8 mouse cellular contexts compared by ENCODE assay signal in the genomic region with DNA sequence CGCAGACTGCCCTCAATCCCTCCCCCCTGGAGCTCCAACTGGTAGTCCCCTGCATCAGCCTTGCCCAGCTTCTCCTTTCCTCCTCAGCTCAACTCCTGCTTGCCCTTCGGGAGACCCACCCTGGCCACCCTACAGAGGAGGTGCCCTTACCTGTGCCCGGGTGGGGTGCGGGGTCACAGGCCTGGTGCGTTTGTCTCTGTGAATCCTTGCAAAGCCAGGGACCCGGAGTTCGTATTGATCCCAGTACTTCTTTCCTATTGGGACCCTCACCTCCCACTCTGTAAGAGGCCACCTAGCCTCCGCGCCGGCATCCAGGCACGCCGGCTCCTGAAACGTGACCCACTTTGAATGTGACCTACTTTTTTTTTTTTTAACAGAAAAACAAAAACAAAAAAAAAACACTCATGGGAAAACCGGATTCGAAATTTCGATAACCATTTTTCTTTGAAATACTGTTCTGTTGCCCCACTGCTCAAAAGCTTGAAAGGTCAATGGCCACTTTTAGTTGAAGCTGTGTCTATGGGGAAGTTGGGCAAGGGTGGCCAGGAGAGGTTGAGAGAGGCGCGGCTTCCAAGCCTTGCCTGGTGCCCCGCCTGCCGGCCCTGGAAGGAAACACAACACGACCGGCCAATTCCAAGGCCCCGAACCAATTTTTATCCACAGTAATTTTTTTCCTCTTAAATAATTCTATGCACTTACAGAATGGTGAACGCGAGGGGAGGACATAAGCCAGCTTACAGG. TPM values are rescaled to one million over a fixed set of nuclear protein-coding genes. Genes with fewer than 3 reads are reported as not detected.
DNase-seq lines count a peak whose midpoint lies in the region; ATAC-seq lines count a peak whose summit lies in the region.

No protein-coding gene starts in this region.

- no peaks in the 10 kb centered on the region for H3K36me3 ChIP-seq in hindbrain, embryonic 12.5 days

- DNase-seq in MN1 (ENCODE audit: low spot score): peak; percentile 90
- DNase-seq in cerebellum, adult 8-10 months: peak; percentile 62
- DNase-seq in frontal cortex, postnatal 10 days (ENCODE audit: low spot score in 2 of 2): peak; percentile 42 to 62
- peak; percentile 27 to 40 for DNase-seq in left cerebral cortex, adult 8-10 months (ENCODE audit: low spot score in 2 of 2)
- peak; percentile 70 to 74 for DNase-seq in right cerebral cortex, postnatal 10 days (ENCODE audit: low spot score in 2 of 2)
- DNase-seq in urinary bladder, postnatal 4 days (ENCODE audit: low spot score in 2 of 2): peak; percentile 74 to 85

- WGBS in hindbrain, embryonic 12.5 days: under 1% methylated on average over 25 of the region's 25 CpGs

- H3K4me2 ChIP-seq in hindbrain, embryonic 12.5 days (replicated peaks): peak overlapping the region; percentile 96

- ATAC-seq in hindbrain, embryonic 12.5 days (ENCODE audit: low FRiP score): no peak; the same call in 1 of the 2 replicates
- ATAC-seq in megakaryocyte, adult 5-6 weeks (ENCODE audit: poor library complexity, severe bottlenecking): peak; percentile 84

- H3K9me3 ChIP-seq in hindbrain, embryonic 12.5 days (replicated peaks): no peaks in the 10 kb centered on the region

- H3K9ac ChIP-seq in hindbrain, embryonic 12.5 days: peak overlapping the region; percentile 83

- peak overlapping the region; percentile 76; the same call in 1 of the 2 replicates for H3K27ac ChIP-seq in hindbrain, embryonic 12.5 days

- H3K27me3 ChIP-seq in hindbrain, embryonic 12.5 days: 0 out of 2 replicates have a peak, but pooled peaks cover 11% of the 10 kb centered on the region

- H3K4me1 ChIP-seq in hindbrain, embryonic 12.5 days: peaks cover 14% of the 10 kb centered on the region

- H3K4me3 ChIP-seq in hindbrain, embryonic 12.5 days: peak overlapping the region; percentile 68

RNA-seq across cellular contexts. Expression of a gene that starts 0.7 kb away (rescaled TPM):
- polyA plus RNA-seq in hindbrain, embryonic 12.5 days (2016; fragmentation: Nextera tagmentation; extraction: Ambion mirVana): 82.8 and 85.0 TPM in 2 replicates
- total RNA-seq in left cerebral cortex, adult 8-10 months (2022): 10 to 100 TPM; 26.5 to 29.7 (median 27.7) TPM
- total RNA-seq in megakaryocyte, adult 5-6 weeks (2015): 0.74 and 0.84 TPM in 2 replicates
- total RNA-seq in megakaryocyte, adult 5-6 weeks (2017): 0.77 and 0.84 TPM in 2 replicates

Comparison
In these comparisons a context has a peak if more than half of its experiments do, and no peak if none do; other contexts are left out.
1. DNase-seq: peak in every context shown above with its lines; median percentile 90 in MN1; 80 in urinary bladder, postnatal 4 days; 72 in right cerebral cortex, postnatal 10 days; 62 in cerebellum, adult 8-10 months; 52 in frontal cortex, postnatal 10 days; 34 in left cerebral cortex, adult 8-10 months.
2. RNA of a gene that starts 0.7 kb away (total RNA-seq): 26.5 to 29.7 TPM in left cerebral cortex, adult 8-10 months; 0.74 to 0.84 TPM in megakaryocyte, adult 5-6 weeks; every median in the first group is over 10 times any median in the second.